Mouse (Mus musculus): ENCODE measurements at regions not wholly inside any gene's neighbourhood (a gene's known extent, or its start where the extent isn't known, plus 50 kb on each side); places are given as distances from the start of the nearest gene placed in this dataset.

GRCm38 (mm10) chr19:21050994-21051721, 97.2 kb upstream of the Tmc1 start:
- H3K9ac ChIP-seq (ENCODE audit: low read length) = no peak overlapping the region
- no peak overlapping the region for H3K4me3 ChIP-seq (ENCODE audit: low read depth, low read length)
- H3K27me3 ChIP-seq (ENCODE audit: control insufficient read depth, insufficient read depth, low read length) = no peaks in the 10 kb centered on the region
- WGBS = 86% methylated on average over 9 of the region's 9 CpGs
- no peaks in the 10 kb centered on the region for H3K9me3 ChIP-seq (ENCODE audit: control insufficient read depth, low read length)
- no peaks in the 10 kb centered on the region for H3K36me3 ChIP-seq (ENCODE audit: control insufficient read depth, insufficient read depth, low read length)
- H3K4me2 ChIP-seq (ENCODE audit: low read depth) = no peak overlapping the region
- ATAC-seq (ENCODE audit: insufficient read depth, low FRiP score, low TSS enrichment) (no peak), DNase-seq (ENCODE audit: low spot score) (no peak)
- no peaks in the 10 kb centered on the region for H3K4me1 ChIP-seq (ENCODE audit: control insufficient read depth, insufficient read depth, low read length)
- H3K27ac ChIP-seq (ENCODE audit: low read depth, low read length) = no peak overlapping the region

- DNase-seq (ENCODE audit: low spot score) (no peak), ATAC-seq (ENCODE audit: insufficient read depth, low FRiP score, low TSS enrichment) (no peak)
- H3K27ac ChIP-seq (ENCODE audit: low read depth, low read length) = no peak overlapping the region
- H3K4me1 ChIP-seq (ENCODE audit: control insufficient read depth, insufficient read depth, low read length) = no peaks in the 10 kb centered on the region
- no peak overlapping the region for H3K4me3 ChIP-seq (ENCODE audit: low read depth, low read length)
- H3K4me2 ChIP-seq (ENCODE audit: low read depth) = no peak overlapping the region
- no peak overlapping the region for H3K9ac ChIP-seq (ENCODE audit: low read length)
- no peaks in the 10 kb centered on the region for H3K27me3 ChIP-seq (ENCODE audit: control insufficient read depth, insufficient read depth, low read length)
- H3K9me3 ChIP-seq (ENCODE audit: control insufficient read depth, low read length) = no peaks in the 10 kb centered on the region
- no peaks in the 10 kb centered on the region for H3K36me3 ChIP-seq (ENCODE audit: control insufficient read depth, insufficient read depth, low read length)
These were observed 95.3 kb upstream of the Tmc1 start for GRCm38 (mm10) chr19:21049301-21049700.

- no peaks in the 10 kb centered on the region for H3K9me3 ChIP-seq (ENCODE audit: control insufficient read depth, low read length)
- no peaks in the 10 kb centered on the region for H3K4me1 ChIP-seq (ENCODE audit: control insufficient read depth, insufficient read depth, low read length)
- ATAC-seq (ENCODE audit: insufficient read depth, low FRiP score, low TSS enrichment) (no peak), DNase-seq (ENCODE audit: low spot score) (no peak)
- WGBS = 89% methylated on average over 12 of the region's 12 CpGs
- H3K36me3 ChIP-seq (ENCODE audit: control insufficient read depth, insufficient read depth, low read length) = no peaks in the 10 kb centered on the region
- no peak overlapping the region for H3K9ac ChIP-seq (ENCODE audit: low read length)
- no peak overlapping the region for H3K27ac ChIP-seq (ENCODE audit: low read depth, low read length)
- no peaks in the 10 kb centered on the region for H3K27me3 ChIP-seq (ENCODE audit: control insufficient read depth, insufficient read depth, low read length)
- H3K4me2 ChIP-seq (ENCODE audit: low read depth) = no peak overlapping the region
- H3K4me3 ChIP-seq (ENCODE audit: low read depth, low read length) = no peak overlapping the region
These were observed 91.6 kb upstream of the Tmc1 start for GRCm38 (mm10) chr19:21045565-21045964.

GRCm38 (mm10) chr19:21043958-21044357, 90.0 kb upstream of the Tmc1 start:
- no peaks in the 10 kb centered on the region for H3K4me1 ChIP-seq (ENCODE audit: control insufficient read depth, insufficient read depth, low read length)
- H3K27ac ChIP-seq (ENCODE audit: low read depth, low read length) = no peak overlapping the region
- H3K4me3 ChIP-seq (ENCODE audit: low read depth, low read length) = no peak overlapping the region
- no peak overlapping the region for H3K4me2 ChIP-seq (ENCODE audit: low read depth)
- no peak for DNase-seq (ENCODE audit: low spot score)
- no peaks in the 10 kb centered on the region for H3K9me3 ChIP-seq (ENCODE audit: control insufficient read depth, low read length)
- H3K27me3 ChIP-seq (ENCODE audit: control insufficient read depth, insufficient read depth, low read length) = no peaks in the 10 kb centered on the region
- H3K9ac ChIP-seq (ENCODE audit: low read length) = no peak overlapping the region
- H3K36me3 ChIP-seq (ENCODE audit: control insufficient read depth, insufficient read depth, low read length) = no peaks in the 10 kb centered on the region
- no peak for ATAC-seq (ENCODE audit: insufficient read depth, low FRiP score, low TSS enrichment)
- 100% methylated on average over 4 of the region's 4 CpGs for WGBS

- no peaks in the 10 kb centered on the region for H3K4me1 ChIP-seq (ENCODE audit: control insufficient read depth, insufficient read depth, low read length)
- no peaks in the 10 kb centered on the region for H3K9me3 ChIP-seq (ENCODE audit: control insufficient read depth, low read length)
- no peak overlapping the region for H3K4me3 ChIP-seq (ENCODE audit: low read depth, low read length)
- H3K27me3 ChIP-seq (ENCODE audit: control insufficient read depth, insufficient read depth, low read length) = no peaks in the 10 kb centered on the region
- DNase-seq (ENCODE audit: low spot score) = no peak
- H3K36me3 ChIP-seq (ENCODE audit: control insufficient read depth, insufficient read depth, low read length) = no peaks in the 10 kb centered on the region
- no peak overlapping the region for H3K27ac ChIP-seq (ENCODE audit: low read depth, low read length)
- no peak overlapping the region for H3K4me2 ChIP-seq (ENCODE audit: low read depth)
- no peak overlapping the region for H3K9ac ChIP-seq (ENCODE audit: low read length)
- WGBS = 91% methylated on average over 3 of the region's 3 CpGs
- ATAC-seq (ENCODE audit: insufficient read depth, low FRiP score, low TSS enrichment) = no peak
These were observed 88.5 kb upstream of the Tmc1 start for GRCm38 (mm10) chr19:21042536-21042935.

- DNase-seq (ENCODE audit: low spot score) (peak; percentile 42), ATAC-seq (ENCODE audit: insufficient read depth, low FRiP score, low TSS enrichment) (peak; percentile 48; the same call in 1 of the 2 replicates)
- Histone ChIP-seq H3K36me3 (ENCODE audit: control insufficient read depth, insufficient read depth, low read length) (no peaks in the 10 kb centered on the region), H3K27ac (ENCODE audit: low read depth, low read length) (no peak overlapping the region), H3K4me1 (ENCODE audit: control insufficient read depth, insufficient read depth, low read length) (0 out of 2 replicates have a peak, but pooled peaks cover 2% of the 10 kb centered on the region), H3K27me3 (ENCODE audit: control insufficient read depth, insufficient read depth, low read length) (no peaks in the 10 kb centered on the region), H3K4me3 (ENCODE audit: low read depth, low read length) (no peak overlapping the region), H3K9me3 (ENCODE audit: control insufficient read depth, low read length) (no peaks in the 10 kb centered on the region), H3K4me2 (ENCODE audit: low read depth) (no peak overlapping the region), H3K9ac (ENCODE audit: low read length) (no peak overlapping the region)
- WGBS = 48% methylated on average over 10 of the region's 10 CpGs
These were observed 83.6 kb upstream of the Tmc1 start for GRCm38 (mm10) chr19:21037448-21038077.

GRCm38 (mm10) chr19:21036507-21037425, 82.8 kb upstream of the Tmc1 start:
- DNase-seq (ENCODE audit: low spot score) (peak; percentile 43), ATAC-seq (ENCODE audit: insufficient read depth, low FRiP score, low TSS enrichment) (peak; percentile 73)
- 55% methylated on average over 14 of the region's 14 CpGs for WGBS
- Histone ChIP-seq H3K27me3 (ENCODE audit: control insufficient read depth, insufficient read depth, low read length) (no peaks in the 10 kb centered on the region), H3K9me3 (ENCODE audit: control insufficient read depth, low read length) (no peaks in the 10 kb centered on the region), H3K36me3 (ENCODE audit: control insufficient read depth, insufficient read depth, low read length) (no peaks in the 10 kb centered on the region), H3K4me1 (ENCODE audit: control insufficient read depth, insufficient read depth, low read length) (0 out of 2 replicates have a peak, but pooled peaks cover 2% of the 10 kb centered on the region), H3K9ac (ENCODE audit: low read length) (no peak overlapping the region), H3K27ac (ENCODE audit: low read depth, low read length) (no peak overlapping the region), H3K4me2 (ENCODE audit: low read depth) (no peak overlapping the region), H3K4me3 (ENCODE audit: low read depth, low read length) (no peak overlapping the region)

GRCm38 (mm10) chr19:21035505-21035904, 81.5 kb upstream of the Tmc1 start:
- Histone ChIP-seq H3K27me3 (ENCODE audit: control insufficient read depth, insufficient read depth, low read length) (no peaks in the 10 kb centered on the region), H3K4me3 (ENCODE audit: low read depth, low read length) (no peak overlapping the region), H3K9ac (ENCODE audit: low read length) (no peak overlapping the region), H3K4me2 (ENCODE audit: low read depth) (no peak overlapping the region), H3K27ac (ENCODE audit: low read depth, low read length) (no peak overlapping the region), H3K9me3 (ENCODE audit: control insufficient read depth, low read length) (no peaks in the 10 kb centered on the region), H3K4me1 (ENCODE audit: control insufficient read depth, insufficient read depth, low read length) (0 out of 2 replicates have a peak, but pooled peaks cover 2% of the 10 kb centered on the region), H3K36me3 (ENCODE audit: control insufficient read depth, insufficient read depth, low read length) (no peaks in the 10 kb centered on the region)
- DNase-seq (ENCODE audit: low spot score) = no peak
- ATAC-seq (ENCODE audit: insufficient read depth, low FRiP score, low TSS enrichment) = no peak
- WGBS = 46% methylated on average over 4 of the region's 4 CpGs

All from neural tube, embryonic 11.5 days (tissue).